Comparison of ENCODE assay signal across 8 mouse cellular contexts in genomic region chr2:126875871-126876796, GRCm38 (mm10). TPM values are rescaled to one million over a fixed set of nuclear protein-coding genes. Genes with fewer than 3 reads are reported as not detected.
DNase-seq lines count a peak whose midpoint lies in the region; ATAC-seq and TF ChIP-seq lines count a peak whose summit lies in the region.

TSS of gene Trpm7 (minus strand) at chr2:126876230.

- H3K9ac ChIP-seq in hindbrain, postnatal 0 days (replicated peaks; ENCODE audit: low read length) = peak within 1 kb of the TSS; percentile 90

- intact Hi-C loops in gastrocnemius, adult 2 months (cut with DNase I) = loop anchor here (2.0 kb wide), 1 partner anchor 57 kb away; the partner anchor contains the start of gene Sppl2a
- intact Hi-C loops in left cerebral cortex, adult 2 months (cut with DNase I) = loop anchor here (1.0 kb wide), 1 partner anchor 57 kb away; the partner anchor contains the start of gene Sppl2a

- peak within 1 kb of the TSS; percentile 84 for H3K4me2 ChIP-seq in hindbrain, postnatal 0 days (ENCODE audit: low read depth, low read length)

- H3K9me3 ChIP-seq in hindbrain, postnatal 0 days (ENCODE audit: low read length) = no peaks in the 10 kb centered on the region

- 0 out of 2 replicates have a peak, but pooled peaks cover 3% of the 10 kb centered on the region for H3K4me1 ChIP-seq in hindbrain, postnatal 0 days (ENCODE audit: insufficient read depth, low read length)

- DNase-seq in ZHBTc4 (ENCODE audit: low read depth, low spot score) = peak; percentile 98
- DNase-seq in gastrocnemius, adult 2 months = peak; percentile 97
- DNase-seq in hindbrain, postnatal 0 days (ENCODE audit: low spot score) = peak; percentile 98
- DNase-seq in left cerebral cortex, adult 2 months (ENCODE audit: extremely low spot score in 1 of 2, low spot score in 2 of 2) = peak; percentile 93 to 94
- DNase-seq in right cerebral cortex, adult 2 months (ENCODE audit: low spot score in 2 of 2) = peak; percentile 88 to 92
- DNase-seq in urinary bladder, postnatal 14 days (ENCODE audit: low spot score) = peak; percentile 92

- peak within 1 kb of the TSS; percentile 100 for H3K27ac ChIP-seq in gastrocnemius, adult 2 months
- H3K27ac ChIP-seq in hindbrain, postnatal 0 days = peak within 1 kb of the TSS; percentile 99
- H3K27ac ChIP-seq in left cerebral cortex, adult 2 months = peak within 1 kb of the TSS; percentile 99

- H3K4me3 ChIP-seq in gastrocnemius, adult 2 months = peak within 1 kb of the TSS; percentile 90
- peak within 1 kb of the TSS; percentile 96 for H3K4me3 ChIP-seq in hindbrain, postnatal 0 days (ENCODE audit: low read length)
- H3K4me3 ChIP-seq in left cerebral cortex, adult 2 months = peak within 1 kb of the TSS; percentile 89

- no peaks in the 10 kb centered on the region for H3K36me3 ChIP-seq in hindbrain, postnatal 0 days (ENCODE audit: insufficient read depth, low read length)

- no peak for TF ChIP-seq CTCF in gastrocnemius, adult 2 months (IDR thresholded peaks at IDR 0.05)
- TF ChIP-seq CTCF in hindbrain, postnatal 0 days (IDR thresholded peaks at IDR 0.05; ENCODE audit: low read depth) = no peak
- TF ChIP-seq CTCF in left cerebral cortex, adult 2 months (IDR thresholded peaks at IDR 0.05) = no peak

- peak; percentile 96 for ATAC-seq in common myeloid progenitor, adult 5-6 weeks (replicated peaks; ENCODE audit: low read depth, poor library complexity, severe bottlenecking)
- ATAC-seq in hindbrain, postnatal 0 days = peak; percentile 100
- ATAC-seq in megakaryocyte, adult 5-6 weeks (ENCODE audit: poor library complexity, severe bottlenecking) = peak; percentile 95

- H3K27me3 ChIP-seq in hindbrain, postnatal 0 days (ENCODE audit: insufficient read depth, low read length) = no peaks in the 10 kb centered on the region

- under 1% methylated on average over 76 of the region's 81 CpGs for WGBS in hindbrain, postnatal 0 days

RNA-seq across cellular contexts. Expression of gene Trpm7, which starts in this region (rescaled TPM):
- 76.3 and 80.2 TPM in 2 replicates for total RNA-seq in common myeloid progenitor, adult 5-6 weeks (2017)
- 10 to 100 TPM; 24.8 to 29.0 TPM for total RNA-seq in gastrocnemius, adult 2 months (2021)
- total RNA-seq in hindbrain, postnatal 0 days (2014; rRNA removed) = 15.9 and 28.8 TPM in 2 replicates
- 25.3 and 28.1 TPM in 2 replicates for polyA plus RNA-seq in hindbrain, postnatal 0 days (2015; fragmentation: Nextera tagmentation; extraction: Ambion mirVana)
- total RNA-seq in left cerebral cortex, adult 2 months (2021) = 10 to 100 TPM; 35.4 to 40.2 TPM
- total RNA-seq in megakaryocyte, adult 5-6 weeks (2015) = 61.2 and 68.0 TPM in 2 replicates
- 63.1 and 70.3 TPM in 2 replicates for total RNA-seq in megakaryocyte, adult 5-6 weeks (2017)

Comparison
In these comparisons a context has a peak if more than half of its experiments do, and no peak if none do; other contexts are left out.
1. Peak in every context shown above with its lines: DNase-seq, ATAC-seq, H3K4me3 ChIP-seq and H3K27ac ChIP-seq.